Mouse (Mus musculus): Measurements from ENCODE around the gene Arl15.

The Arl15 gene

GRCm38 (mm10) chr13:113870403-113870802 lies 76.1 kb downstream of the Arl15 start:
- no peak for DNase-seq (ENCODE audit: low spot score in 2 of 2)

DNA sequence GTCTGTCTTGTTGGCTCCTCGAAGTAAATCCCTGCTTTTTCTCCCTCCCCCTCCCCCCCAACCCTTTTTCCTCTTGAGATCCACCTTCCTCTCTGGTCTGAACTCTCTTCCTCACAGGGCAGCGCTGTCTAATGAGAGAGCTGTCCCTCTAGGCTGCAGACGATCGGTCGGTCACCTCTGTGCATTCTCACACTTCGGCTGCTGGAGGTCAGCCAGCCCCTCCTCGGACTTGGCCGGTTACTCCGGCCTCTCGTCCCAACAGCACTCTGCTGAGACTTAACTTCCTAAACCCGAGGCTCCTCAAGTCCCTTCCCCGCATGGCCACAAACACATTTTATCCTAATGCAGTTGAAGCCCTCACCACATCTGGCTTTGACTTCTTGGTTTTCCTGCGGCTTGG lies 77.5 kb downstream of the Arl15 start:
- DNase-seq (ENCODE audit: low spot score in 2 of 2): no peak

GRCm38 (mm10) chr13:113875724-113876123 lies 81.4 kb downstream of the Arl15 start:
- DNase-seq (ENCODE audit: low spot score in 2 of 2): no peak

GRCm38 (mm10) chr13:113877420-113877819 lies 83.1 kb downstream of the Arl15 start:
- peak; percentile 42 to 59 for DNase-seq (ENCODE audit: low spot score in 2 of 2)

DNA sequence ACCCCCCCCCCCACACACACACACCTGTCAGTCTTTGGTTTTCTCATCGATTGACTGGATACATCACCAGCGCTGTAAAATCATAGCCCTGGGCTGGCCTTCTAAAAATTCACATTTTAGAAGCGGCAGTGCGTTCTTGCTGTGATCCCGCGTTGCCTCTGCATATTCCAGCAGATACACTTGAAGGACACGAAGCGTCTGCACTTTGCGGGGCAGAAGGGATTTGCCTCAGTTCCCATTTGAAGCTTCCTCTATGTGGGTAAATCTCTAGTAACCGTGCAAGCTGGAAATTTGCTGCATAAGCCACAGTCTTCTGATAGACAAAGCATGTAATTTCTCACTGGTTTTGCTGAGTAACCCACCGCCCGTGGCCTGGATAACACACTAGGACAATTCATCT lies 84.3 kb downstream of the Arl15 start:
- DNase-seq (ENCODE audit: low spot score in 2 of 2): no peak

DNA sequence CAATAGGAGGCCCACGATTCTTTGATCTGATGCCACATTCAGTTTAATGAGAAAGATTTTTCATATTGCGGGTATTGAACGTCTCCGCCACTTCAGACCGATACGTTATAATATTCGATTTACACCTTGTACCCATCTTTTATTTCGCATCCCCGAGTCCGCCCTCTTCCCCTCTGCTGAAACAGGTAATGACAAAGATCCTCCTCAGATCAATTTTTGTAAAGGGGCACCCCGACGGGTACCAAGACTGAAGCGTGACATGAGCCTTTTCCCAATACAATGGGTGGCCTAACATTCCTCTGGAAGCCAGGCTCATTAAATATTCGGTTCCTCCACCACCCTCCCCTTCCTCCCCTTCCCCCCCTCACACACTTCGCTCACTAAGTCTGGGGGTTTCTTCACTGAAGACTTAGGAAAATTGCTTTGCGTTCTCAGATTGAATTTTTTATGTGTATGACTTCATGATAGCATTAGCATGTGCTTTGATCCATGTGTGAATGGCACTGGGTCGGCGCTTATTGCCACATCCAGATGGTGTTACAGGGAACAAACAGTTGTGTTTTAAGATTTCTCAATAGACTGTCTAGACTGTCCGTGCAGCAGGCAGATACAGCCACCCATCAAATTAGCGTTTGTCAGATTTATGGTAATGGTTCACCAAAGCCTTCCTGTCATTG lies 85.5 kb downstream of the Arl15 start:
- no peak for DNase-seq (ENCODE audit: low spot score in 2 of 2)

GRCm38 (mm10) chr13:113880564-113881171 lies 86.4 kb downstream of the Arl15 start:
- DNase-seq (ENCODE audit: low spot score in 2 of 2): no peak

GRCm38 (mm10) chr13:113882959-113883358 lies 88.7 kb downstream of the Arl15 start:
- no peak for DNase-seq (ENCODE audit: low spot score in 2 of 2)

DNA sequence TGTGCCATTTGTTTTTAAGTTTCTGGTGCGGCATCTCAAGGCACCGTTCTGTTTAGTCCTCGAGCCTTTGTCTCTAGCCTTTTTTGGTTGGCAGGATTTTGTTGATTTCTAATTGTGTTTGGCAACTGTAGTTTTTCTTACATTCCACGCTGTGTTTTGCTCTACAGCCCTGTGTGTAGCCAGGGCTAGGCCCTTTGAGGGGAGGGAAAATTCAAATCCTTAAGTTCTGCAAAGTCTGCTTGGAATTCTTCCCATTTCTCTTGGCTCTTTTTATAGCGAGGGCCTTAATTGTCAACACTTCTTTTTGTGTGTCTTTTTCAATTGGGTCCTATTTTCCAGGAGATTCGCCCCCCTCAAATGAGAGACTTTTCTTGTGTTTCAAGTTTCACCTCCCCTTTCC lies 92.8 kb downstream of the Arl15 start:
- DNase-seq (ENCODE audit: low spot score in 2 of 2): no peak

- DNase-seq (ENCODE audit: low spot score in 2 of 2): no peak
Measured at GRCm38 (mm10) chr13:113888126-113888525, 93.8 kb downstream of the Arl15 start.

- no peak for DNase-seq (ENCODE audit: low spot score in 2 of 2)
Measured at GRCm38 (mm10) chr13:113888704-113889103, 94.4 kb downstream of the Arl15 start.

GRCm38 (mm10) chr13:113889140-113890055 lies 95.1 kb downstream of the Arl15 start:
- no peak for DNase-seq (ENCODE audit: low spot score in 2 of 2)

DNA sequence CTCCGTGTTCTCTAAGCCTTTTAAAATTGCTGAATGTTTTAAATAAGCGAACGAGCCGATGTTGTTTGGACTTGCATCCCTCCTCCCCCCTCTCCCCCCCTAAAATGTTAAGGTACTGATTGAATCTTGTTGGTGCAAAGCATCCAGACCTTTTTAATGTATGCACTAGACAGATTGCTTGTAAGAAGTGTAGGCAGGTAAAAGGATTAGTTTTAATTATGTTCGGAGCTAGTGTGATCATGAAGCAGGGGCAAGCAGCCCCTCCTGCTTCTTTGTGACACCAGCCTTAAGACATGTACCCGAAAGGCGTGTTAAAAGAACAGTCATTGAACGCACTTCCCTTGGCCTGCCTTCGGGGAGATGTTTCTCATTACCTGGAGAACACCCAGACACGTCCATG lies 102.4 kb downstream of the Arl15 start:
- no peak for DNase-seq (ENCODE audit: low spot score in 2 of 2)

DNA sequence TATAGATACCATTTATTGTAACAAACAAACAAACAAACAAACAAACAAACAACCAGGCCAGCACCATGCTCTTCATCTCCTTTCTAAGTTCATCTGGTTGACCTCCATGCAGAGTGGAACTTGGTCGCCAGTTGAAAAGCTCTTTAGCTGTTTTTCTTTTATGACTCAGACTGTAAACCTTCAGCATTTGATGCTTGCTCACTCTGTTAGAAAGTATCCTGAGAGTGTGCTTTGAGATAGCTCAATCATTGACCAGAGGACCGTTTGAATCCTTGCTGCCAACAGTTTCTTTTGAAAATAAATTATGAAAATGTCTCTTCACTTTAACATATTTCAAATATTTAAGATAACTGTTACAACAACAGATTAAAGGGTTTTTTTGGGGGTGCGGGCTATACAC lies 103.2 kb downstream of the Arl15 start:
- DNase-seq (ENCODE audit: low spot score in 2 of 2): no peak

- no peak for DNase-seq (ENCODE audit: low spot score in 2 of 2)
Measured at GRCm38 (mm10) chr13:113897951-113898350, 103.6 kb downstream of the Arl15 start.

GRCm38 (mm10) chr13:113901001-113901545 lies 106.8 kb downstream of the Arl15 start:
- DNase-seq (ENCODE audit: low spot score in 2 of 2): no peak

GRCm38 (mm10) chr13:113903255-113903654 lies 109.0 kb downstream of the Arl15 start:
- DNase-seq (ENCODE audit: low spot score in 2 of 2): no peak

- no peak for DNase-seq (ENCODE audit: low spot score in 2 of 2)
Measured at GRCm38 (mm10) chr13:113911986-113912519, 117.7 kb downstream of the Arl15 start.

GRCm38 (mm10) chr13:113914551-113914971 lies 120.3 kb downstream of the Arl15 start:
- DNase-seq (ENCODE audit: low spot score in 2 of 2): no peak

GRCm38 (mm10) chr13:113915700-113916099 lies 121.4 kb downstream of the Arl15 start:
- no peak for DNase-seq (ENCODE audit: low spot score in 2 of 2)

DNA sequence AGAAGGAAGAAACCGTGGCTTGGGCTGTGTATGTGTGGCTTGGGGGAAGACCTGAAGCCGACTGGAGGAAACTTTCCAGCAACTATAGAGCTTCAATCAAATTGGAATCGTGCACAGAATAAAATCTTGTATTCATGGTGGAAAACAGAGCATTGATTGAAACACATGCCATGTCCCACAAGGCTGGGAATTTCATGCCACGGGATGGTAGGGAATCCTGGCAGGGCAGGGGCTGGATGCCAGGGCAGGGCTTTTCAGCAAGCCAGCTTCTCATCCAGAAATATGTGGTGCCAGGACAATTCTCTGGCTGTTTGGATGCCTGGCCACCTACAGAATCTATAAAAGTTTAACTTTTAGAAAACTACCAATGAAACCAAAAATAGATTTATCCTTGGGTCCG lies 122.5 kb downstream of the Arl15 start:
- no peak for DNase-seq (ENCODE audit: low spot score in 2 of 2)

DNA sequence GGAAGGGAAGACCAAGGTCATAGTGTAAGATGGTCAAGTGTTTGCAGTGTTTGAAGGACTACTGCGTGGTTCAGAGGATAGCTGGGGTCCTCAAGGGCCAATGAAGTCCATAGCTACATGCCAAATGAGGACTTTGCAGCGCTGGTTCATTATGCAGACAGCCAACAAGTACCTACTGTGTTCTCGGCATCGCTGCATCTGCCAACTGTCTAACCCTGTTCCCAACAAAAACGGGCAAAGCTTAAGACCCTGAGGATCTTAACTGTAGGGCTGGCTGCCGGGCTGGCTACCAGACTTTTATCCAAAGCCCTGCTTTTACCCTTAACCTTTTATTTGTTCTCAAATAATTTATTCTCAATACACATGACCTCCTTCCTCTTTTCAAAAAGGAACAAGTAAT lies 123.1 kb downstream of the Arl15 start:
- DNase-seq (ENCODE audit: low spot score in 2 of 2): no peak

Measured in frontal cortex, postnatal 36 days (tissue).